In the genomic region with DNA sequence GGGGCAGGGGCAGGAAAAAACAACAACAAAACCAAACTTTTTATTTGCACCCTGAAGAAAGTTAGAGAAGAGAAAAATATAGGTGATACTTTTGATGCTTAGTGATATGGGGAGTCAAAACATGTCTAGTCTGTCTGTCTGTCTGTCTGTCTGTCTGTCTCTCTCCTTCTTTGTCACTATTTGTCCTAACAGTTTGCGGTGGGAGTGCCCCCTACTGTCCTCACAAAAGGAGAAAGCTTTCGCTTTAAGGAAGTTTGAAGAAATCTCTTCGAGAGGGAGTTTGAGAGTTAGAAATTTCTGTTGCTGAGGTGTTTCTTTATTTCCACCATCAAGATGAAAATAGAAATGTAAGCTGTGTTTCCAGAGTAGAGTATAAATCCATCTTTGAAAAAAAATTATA, we compare ENCODE assay signal across 15 mouse cellular contexts. TPM values are rescaled to one million over a fixed set of nuclear protein-coding genes. Genes with fewer than 3 reads are reported as not detected.
DNase-seq lines count a peak whose midpoint lies in the region; ATAC-seq and TF ChIP-seq lines count a peak whose summit lies in the region.
"Had no signal": no experiment of that assay in that cellular context is flagged by ENCODE, and none has a peak within 500 bp of the region (broad histone marks: within the 10 kb centered on the region; RNA-seq: fewer than 3 reads in every experiment).

No protein-coding gene starts in this region.

- no peak overlapping the region for H3K4me3 ChIP-seq in neural tube, embryonic 12.5 days
- H3K4me3 ChIP-seq in cortical plate, adult 2 months (ENCODE audit: insufficient read depth, low read length) = no peak overlapping the region
- peak overlapping the region; percentile 21 for H3K4me3 ChIP-seq in limb, embryonic 12.5 days (replicated peaks)
- H3K4me3 ChIP-seq: heart, embryonic 13.5 days; megakaryocyte, embryonic 14.5 days had no signal

- TF ChIP-seq POLR2A in cortical plate, adult 2 months (IDR thresholded peaks at IDR 0.05; ENCODE audit: extremely low read depth, insufficient read depth, low read length) = no peak

- H3K36me3 ChIP-seq in neural tube, embryonic 12.5 days = no peaks in the 10 kb centered on the region
- no peaks in the 10 kb centered on the region for H3K36me3 ChIP-seq in limb, embryonic 12.5 days
- H3K36me3 ChIP-seq: heart, embryonic 13.5 days had no signal

- no peak for ATAC-seq in neural tube, embryonic 12.5 days (ENCODE audit: low FRiP score, low read depth)
- ATAC-seq in limb, embryonic 12.5 days (ENCODE audit: insufficient number of reproducible peaks, insufficient read depth, low FRiP score, low TSS enrichment, low read depth) = no peak
- ATAC-seq: Patski had no signal

- H3K27me3 ChIP-seq in neural tube, embryonic 12.5 days (replicated peaks) = 0 out of 2 replicates have a peak, but pooled peaks cover 4% of the 10 kb centered on the region
- H3K27me3 ChIP-seq in limb, embryonic 12.5 days = peaks cover 16% of the 10 kb centered on the region; the same call in 1 of the 2 replicates

- H3K27ac ChIP-seq in neural tube, embryonic 12.5 days = no peak overlapping the region
- no peak overlapping the region for H3K27ac ChIP-seq in cortical plate, adult 2 months (ENCODE audit: insufficient read depth, low read length)
- H3K27ac ChIP-seq in limb, embryonic 12.5 days = no peak overlapping the region
- H3K27ac ChIP-seq: heart, embryonic 13.5 days had no signal

- peak; percentile 14; the same call in 1 of the 2 replicates for TF ChIP-seq CTCF in cortical plate, adult 2 months (IDR thresholded peaks at IDR 0.05; ENCODE audit: extremely low read depth, insufficient read depth, low read length)

- peaks cover 9% of the 10 kb centered on the region; the same call in 1 of the 2 replicates for H3K4me1 ChIP-seq in neural tube, embryonic 12.5 days
- no peaks in the 10 kb centered on the region for H3K4me1 ChIP-seq in cortical plate, adult 2 months (ENCODE audit: control insufficient read depth, insufficient read depth, low read length)
- peaks cover 54% of the 10 kb centered on the region for H3K4me1 ChIP-seq in limb, embryonic 12.5 days (replicated peaks)

- peak; percentile 31 to 39 for DNase-seq in kidney, postnatal 4 days
- DNase-seq in kidney, adult 9 months = no peak
- DNase-seq in neural tube, embryonic 10.5 days (ENCODE audit: extremely low spot score, low spot score) = no peak
- DNase-seq in ovary, postnatal 10 days (ENCODE audit: low spot score) = no peak
- DNase-seq in layer of hippocampus, postnatal 36 days = no peak
- DNase-seq: adrenal gland, postnatal 14 days; cerebellum, adult 11 months; kidney, adult 18-20 months; thymus, adult 18-20 months had no signal

- H3K9ac ChIP-seq in neural tube, embryonic 12.5 days = no peak overlapping the region
- no peak overlapping the region for H3K9ac ChIP-seq in limb, embryonic 12.5 days (replicated peaks)
- H3K9ac ChIP-seq: heart, embryonic 13.5 days had no signal

- H3K4me2 ChIP-seq in neural tube, embryonic 12.5 days (replicated peaks) = peak overlapping the region; percentile 20; the same call in 1 of the 2 replicates
- H3K4me2 ChIP-seq in limb, embryonic 12.5 days = peak overlapping the region; percentile 95
- H3K4me2 ChIP-seq: heart, embryonic 13.5 days had no signal

- H3K9me3 ChIP-seq in neural tube, embryonic 12.5 days = no peaks in the 10 kb centered on the region
- H3K9me3 ChIP-seq in limb, embryonic 12.5 days = no peaks in the 10 kb centered on the region
- H3K9me3 ChIP-seq: heart, embryonic 13.5 days had no signal

- WGBS in neural tube, embryonic 12.5 days = 36% methylated on average over 3 of the region's 3 CpGs
- WGBS in limb, embryonic 12.5 days = 31% methylated on average over 3 of the region's 3 CpGs

RNA-seq across cellular contexts. Expression of a gene that starts 2.5 kb away (rescaled TPM):
- 2.3 TPM in 2 replicates for polyA plus RNA-seq in neural tube, embryonic 12.5 days (2016; fragmentation: Nextera tagmentation; extraction: Ambion mirVana)
- 0.50 and 0.85 TPM in 2 replicates for polyA plus RNA-seq in cortical plate, adult 2 months (2012; rRNA removed)
- 4.2 and 4.6 TPM in 2 replicates for polyA plus RNA-seq in limb, embryonic 12.5 days (2016; fragmentation: Nextera tagmentation; extraction: Ambion mirVana)
- total RNA-seq in layer of hippocampus, postnatal 36 days (2021) = under 1 TPM; 0.22 to 0.51 TPM
- total RNA-seq: adrenal gland, postnatal 14 days had no signal

RNA-seq across cellular contexts. Expression of a gene that starts 3.8 kb away (rescaled TPM):
- polyA plus RNA-seq in neural tube, embryonic 12.5 days (2016; fragmentation: Nextera tagmentation; extraction: Ambion mirVana) = 1.7 and 2.0 TPM in 2 replicates
- polyA plus RNA-seq in cortical plate, adult 2 months (2012; rRNA removed) = 0.76 and 0.96 TPM in 2 replicates
- polyA plus RNA-seq in limb, embryonic 12.5 days (2016; fragmentation: Nextera tagmentation; extraction: Ambion mirVana) = 2.8 and 4.4 TPM in 2 replicates
- total RNA-seq in layer of hippocampus, postnatal 36 days (2021) = under 1 TPM; 0.27 to 0.30 TPM

Comparison
In these comparisons a context has a peak if more than half of its experiments do, and no peak if none do; other contexts are left out.
1. DNase-seq: peak in kidney, postnatal 4 days (2 of 2); none in kidney, adult 9 months (single experiment), neural tube, embryonic 10.5 days (single experiment), ovary, postnatal 10 days (single experiment) and layer of hippocampus, postnatal 36 days (0 of 2).